Mouse (Mus musculus) gastrocnemius, postnatal 14 days (tissue): ENCODE measurements around the gene Il17a. TPM values are rescaled to one million over a fixed set of nuclear protein-coding genes. Genes with fewer than 3 reads are reported as not detected.
"Not testable (repeated sequence)": the region's sequence is repeated elsewhere in the genome, so short reads cannot be mapped to it uniquely, and the experiment has no call there.

Experiments
- DNase-seq: peaks from one replicate; pipeline ENCODE4 v3.0.0; 2021; ENCODE audit warnings: mixed read lengths
- intact Hi-C: fragments of 180-260 bp; cut with DNase I; formaldehyde crosslinking; loops from one replicate; pipeline ENCODE4 v1.15.1; 2025; ENCODE audit warnings: low total_unique reads
- long read RNA-seq, 2 experiments: library from polyadenylated mRNA; stranded (forward); transcript quantifications; one replicate each; pipeline ENCODE4 v2.0.0; 2021
- total RNA-seq, 2 experiments: library from RNA; stranded (reverse); gene quantifications; 2 replicates each; pipeline ENCODE4 v1.2.3; 2021

The Il17a gene
- total RNA-seq: not detected
- long read RNA-seq, experiment 1: 0 reads
- long read RNA-seq, experiment 2: 0 reads

DNA sequence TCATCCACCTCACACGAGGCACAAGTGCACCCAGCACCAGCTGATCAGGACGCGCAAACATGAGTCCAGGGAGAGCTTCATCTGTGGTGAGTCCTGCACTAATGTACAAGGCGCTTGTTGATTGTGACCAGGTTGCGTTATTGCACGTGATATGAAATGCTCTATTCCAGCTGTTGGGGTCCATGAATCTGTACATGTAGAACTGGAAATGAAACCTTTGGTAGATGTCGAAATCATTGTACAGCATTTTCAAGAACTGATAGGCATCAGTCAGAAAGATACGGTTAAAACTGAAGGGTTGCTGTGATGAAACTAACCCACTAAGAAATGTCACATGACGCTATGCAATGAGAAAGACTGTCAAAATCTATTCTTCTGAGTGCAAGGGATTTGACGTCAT lies at the start of gene Il17a:
TSS of gene Il17a (plus strand) at position 3 of the 400 bp plus-strand sequence.
- DNase-seq: no peak
- intact Hi-C loops: no loop called here

DNA sequence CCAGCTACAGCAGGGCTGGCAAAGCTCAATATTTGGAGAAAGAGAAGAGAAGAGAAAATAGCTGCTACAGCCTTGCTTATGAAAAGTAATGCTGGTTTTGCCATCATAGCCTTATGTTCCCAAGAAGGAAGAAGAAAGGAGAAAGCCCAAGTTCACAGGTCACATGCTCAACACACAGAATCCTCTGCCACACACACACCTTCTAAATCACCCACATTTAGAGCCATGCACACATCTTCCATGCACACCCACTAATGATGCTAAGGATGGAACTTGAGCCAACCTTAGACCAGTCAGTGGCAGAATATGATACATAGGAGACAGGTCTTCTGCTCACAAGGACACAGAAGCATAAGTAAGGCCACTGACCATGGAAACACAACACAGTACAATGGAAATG lies 47.9 kb upstream of the Il17a start:
- intact Hi-C loops: no loop called here
- no peak for DNase-seq

DNA sequence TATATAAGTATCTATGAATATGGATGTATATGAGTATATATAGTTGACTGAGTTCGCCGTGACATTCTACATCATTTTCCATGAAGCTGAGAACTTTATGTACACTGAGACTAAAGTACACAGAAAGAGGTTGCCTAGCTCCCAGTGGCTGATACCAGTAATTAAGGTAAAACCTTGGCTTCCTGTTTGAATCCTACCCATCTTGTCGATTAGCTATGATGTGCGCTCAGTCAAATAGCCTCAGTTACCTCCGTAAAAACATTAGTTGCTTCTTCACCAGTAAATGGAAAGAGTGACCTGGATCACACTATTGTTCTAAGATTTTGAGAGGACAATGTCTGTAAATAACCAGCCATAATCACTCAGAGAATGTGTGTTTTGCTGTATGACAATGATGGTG lies 47.3 kb upstream of the Il17a start:
- intact Hi-C loops: no loop called here
- no peak for DNase-seq

DNA sequence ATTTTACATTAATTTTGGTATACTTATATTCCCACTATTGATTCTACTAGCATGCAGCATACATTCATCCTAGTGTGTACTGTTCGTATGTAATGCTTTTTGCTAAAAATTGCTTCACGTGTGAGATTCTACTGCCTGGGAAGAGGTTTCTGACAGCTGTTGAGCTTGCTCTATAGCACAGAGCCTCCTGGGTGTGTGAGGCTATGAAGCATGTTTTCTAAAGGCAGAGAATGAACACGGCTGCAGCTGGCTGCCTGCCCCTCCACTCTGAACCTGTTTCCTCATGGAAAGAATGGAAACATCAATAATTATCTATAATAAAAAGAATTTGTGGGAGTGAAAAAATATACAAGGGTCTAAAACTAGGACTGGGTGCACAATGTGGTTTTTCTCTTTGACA lies 46.9 kb upstream of the Il17a start:
- DNase-seq: no peak
- intact Hi-C loops: no loop called here

DNA sequence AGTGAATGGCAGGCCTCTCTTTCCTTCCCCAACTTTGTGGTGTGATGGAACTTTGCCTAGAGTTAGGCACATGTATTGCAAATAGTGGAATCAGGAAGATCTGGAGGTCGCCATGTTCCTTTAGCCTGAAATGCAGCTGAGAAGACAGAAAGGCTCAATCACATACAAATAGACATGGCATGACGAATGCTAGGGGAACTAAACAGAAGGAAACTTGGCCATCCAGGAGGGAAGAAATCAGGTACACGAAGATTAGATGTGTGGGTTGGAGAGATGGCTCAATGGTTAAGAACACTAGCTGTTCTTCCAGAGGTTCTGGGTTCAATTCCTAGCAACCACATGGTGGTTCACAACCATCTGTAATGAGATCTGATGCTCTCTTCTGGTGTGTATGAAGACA lies 46.3 kb upstream of the Il17a start:
- intact Hi-C loops: no loop called here
- DNase-seq: no peak

DNA sequence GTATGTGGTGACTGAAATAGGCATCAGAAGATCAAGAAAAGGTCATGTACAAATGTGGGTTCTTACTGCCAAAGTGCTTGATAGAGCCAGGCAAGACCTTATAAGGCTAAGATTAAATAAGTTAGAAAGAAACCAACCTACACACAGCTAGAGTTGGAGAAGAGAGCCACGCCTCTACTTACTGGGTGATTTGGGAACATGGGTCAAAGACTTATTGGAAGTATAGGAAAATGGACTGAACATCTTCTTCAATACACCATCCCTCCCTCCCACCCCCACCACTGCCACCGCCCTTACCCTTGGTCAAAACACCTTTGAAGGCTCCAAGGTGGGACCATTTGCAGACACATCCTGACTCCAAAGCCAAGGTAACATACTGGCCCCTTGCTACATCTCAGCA lies 45.3 kb upstream of the Il17a start:
- intact Hi-C loops: no loop called here
- no peak for DNase-seq

DNA sequence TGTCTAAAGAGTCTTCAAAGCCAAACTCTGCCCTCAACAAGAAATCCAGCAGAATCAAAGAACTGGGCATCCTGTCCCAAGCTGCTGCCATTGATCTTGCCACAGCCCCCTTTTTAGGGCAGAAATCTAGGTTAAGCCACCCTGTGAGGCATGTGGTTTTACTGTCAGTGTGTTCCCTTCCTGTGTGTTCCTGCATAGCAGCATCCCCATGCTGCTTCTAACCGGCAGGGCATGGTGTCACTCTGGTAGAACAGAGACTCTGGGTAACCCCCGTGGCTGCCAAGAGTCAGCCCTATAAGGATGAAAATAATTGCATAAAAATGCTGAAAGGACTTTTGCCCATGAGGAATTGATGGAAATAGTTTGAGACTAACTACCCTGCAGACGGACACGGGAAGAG lies 44.8 kb upstream of the Il17a start:
- intact Hi-C loops: no loop called here

DNA sequence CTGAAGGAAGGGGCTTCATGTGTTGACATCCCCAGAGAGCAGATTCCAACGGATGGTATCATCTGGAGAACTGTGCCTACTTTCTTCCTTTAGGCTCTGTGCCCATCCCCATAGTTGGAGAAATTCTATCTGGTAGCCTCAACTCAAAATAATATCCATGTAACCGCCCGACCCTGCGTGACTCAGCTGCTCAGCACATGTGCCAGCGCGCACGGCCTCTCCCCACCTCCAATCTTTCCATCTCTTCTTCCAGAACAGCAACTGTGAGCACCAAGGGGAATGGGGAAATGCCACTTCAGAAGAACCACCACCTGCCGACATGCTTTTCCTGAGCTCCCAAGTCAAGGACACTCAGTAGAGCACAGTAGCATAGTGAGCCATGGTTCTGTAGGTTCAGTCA lies 39.4 kb upstream of the Il17a start:
- peak; percentile 7 for DNase-seq
- intact Hi-C loops: no loop called here

More for the DNA sequence above, 44.8 kb upstream of the Il17a start:
- no peak for DNase-seq

DNA sequence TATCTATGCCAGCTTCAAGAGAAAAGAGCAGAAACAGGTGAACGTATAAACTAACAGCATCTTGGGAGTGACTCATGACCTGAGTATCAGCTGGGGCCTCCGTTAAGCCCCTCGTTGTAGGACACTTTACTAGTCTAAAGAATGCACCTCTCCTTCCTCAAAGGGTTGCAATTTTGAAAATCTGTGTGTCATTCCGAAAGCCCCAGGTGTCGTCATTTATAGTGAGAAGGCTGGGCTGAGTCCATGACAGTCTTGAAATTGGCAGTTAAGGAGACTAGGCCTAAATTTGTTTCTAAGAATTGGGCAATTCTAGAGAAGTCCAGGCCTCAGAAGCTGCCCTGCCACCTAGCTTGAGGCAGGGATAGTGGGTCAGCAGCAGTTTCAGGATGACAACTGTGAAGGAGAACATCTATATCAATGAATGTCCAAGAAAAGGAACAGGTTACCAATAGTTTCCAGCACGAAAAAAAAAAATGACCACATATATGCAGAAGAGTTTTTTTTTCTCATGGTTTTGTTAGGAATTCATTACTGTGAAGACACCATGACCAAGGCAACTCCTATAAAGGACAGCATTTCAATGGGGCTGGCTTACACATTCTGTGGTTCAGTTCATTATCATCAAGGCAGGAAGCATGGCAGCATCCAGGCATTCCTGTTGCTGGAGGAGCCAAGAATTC lies 36.9 kb upstream of the Il17a start:
- no peak for DNase-seq
- intact Hi-C loops: no loop called here

DNA sequence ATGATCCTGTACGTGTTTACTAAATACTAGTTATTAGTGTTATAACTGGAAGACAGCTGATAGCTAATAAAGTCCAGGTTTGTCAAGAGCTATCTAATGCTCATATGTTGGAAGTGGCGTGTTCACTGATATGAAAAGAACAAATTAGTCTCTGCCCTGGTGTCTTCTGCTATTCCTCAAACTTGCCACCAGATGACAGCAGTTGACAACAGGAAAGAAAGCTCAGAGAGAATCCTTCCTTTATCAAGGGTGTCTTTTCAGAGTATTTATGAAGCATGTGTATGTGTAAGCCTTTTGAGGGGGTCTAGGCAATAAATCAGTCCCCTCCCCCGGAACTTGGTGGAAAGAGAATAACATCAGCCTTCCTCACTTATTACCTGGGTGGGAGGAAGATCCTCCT lies 30.7 kb upstream of the Il17a start:
- intact Hi-C loops: no loop called here
- no peak for DNase-seq

DNA sequence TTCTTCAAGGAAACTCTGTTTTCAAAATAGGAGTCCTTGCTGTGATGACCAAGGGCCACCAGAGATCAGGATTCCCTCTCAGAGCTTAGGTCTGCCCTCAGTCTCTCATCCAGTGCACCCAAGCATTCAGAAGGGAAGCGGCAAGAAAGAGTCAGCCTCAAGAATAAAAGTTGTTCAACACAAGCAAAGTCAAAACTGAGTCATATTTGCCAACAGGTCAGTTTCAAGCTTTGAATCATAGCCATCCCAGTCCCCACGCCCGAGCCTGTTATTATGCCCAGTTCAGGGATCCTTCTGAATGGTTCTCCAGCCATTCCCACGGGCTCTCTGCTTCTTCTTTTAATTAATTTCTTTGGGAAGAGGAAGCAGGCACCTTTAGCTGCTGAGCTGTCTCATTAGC lies 5.9 kb downstream of the Il17a start:
- no peak for DNase-seq
- intact Hi-C loops: loop anchor here (5.0 kb wide), 1 partner anchor 124 kb away; no protein-coding TSS in a partner anchor

DNA sequence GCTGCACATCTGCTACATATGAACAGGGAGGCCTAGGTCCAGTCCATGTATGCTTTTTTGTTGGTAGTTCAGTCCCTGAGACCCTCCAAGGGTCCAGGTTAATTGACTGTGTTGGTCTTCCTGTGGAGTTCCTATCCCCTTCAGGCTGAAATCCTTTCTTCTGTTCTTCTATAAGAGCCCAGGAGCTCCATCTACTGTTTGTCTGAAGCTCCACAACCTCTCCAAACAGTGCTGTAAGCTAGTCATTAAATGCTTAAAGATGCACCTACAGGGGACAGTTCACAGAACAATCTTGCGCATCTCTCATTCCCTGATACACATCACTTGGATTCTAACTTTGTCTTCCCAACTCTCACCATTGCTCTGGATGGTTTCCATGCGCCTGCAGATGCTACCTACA lies 7.8 kb downstream of the Il17a start:
- DNase-seq: no peak
- intact Hi-C loops: loop anchor here (5.0 kb wide), 1 partner anchor 126 kb away; no protein-coding TSS in a partner anchor

DNA sequence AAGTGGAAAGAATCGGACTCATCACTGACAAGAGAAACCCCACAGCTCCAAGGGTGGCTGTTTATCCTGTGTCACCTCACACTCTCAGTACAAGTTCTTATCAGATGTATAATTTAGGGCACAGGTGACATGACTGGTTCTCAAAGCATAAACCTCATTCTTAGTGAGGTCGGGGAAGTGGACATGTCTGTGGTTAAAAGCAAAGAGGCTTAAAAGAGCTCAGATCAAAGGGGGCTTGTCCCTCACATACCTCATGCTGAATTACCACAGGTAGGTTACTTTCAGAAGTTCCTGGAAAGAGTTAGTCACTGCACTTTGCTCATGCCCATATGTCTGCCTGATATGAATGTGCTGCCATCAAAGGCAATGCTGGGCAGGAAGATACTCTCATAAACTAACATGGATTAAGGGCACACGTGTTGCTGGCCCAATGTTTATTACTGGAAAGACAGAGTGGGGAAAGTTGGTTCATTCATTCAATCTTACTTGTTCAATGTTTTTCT lies 9.8 kb downstream of the Il17a start:
- intact Hi-C loops: no loop called here
- no peak for DNase-seq

DNA sequence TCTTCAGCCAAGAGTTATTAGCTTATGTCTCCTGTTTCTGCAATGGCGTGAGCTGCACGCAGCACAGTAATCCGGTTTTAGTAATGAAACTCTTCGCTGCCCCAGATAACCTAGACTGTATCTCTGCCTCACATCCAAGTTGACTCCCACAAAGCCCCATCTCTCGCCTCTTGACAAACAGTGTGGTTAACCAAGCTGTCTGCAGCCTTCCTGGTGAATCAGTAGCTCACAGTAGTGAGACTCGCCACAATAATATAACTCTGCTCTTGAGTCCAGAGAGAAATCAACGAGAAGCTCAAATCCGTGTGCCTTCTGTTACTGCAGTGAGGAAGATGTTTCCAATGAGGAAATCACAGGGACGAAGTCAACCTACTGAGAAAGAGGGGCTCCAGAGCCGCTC lies 23.7 kb downstream of the Il17a start:
- intact Hi-C loops: no loop called here
- no peak for DNase-seq

DNA sequence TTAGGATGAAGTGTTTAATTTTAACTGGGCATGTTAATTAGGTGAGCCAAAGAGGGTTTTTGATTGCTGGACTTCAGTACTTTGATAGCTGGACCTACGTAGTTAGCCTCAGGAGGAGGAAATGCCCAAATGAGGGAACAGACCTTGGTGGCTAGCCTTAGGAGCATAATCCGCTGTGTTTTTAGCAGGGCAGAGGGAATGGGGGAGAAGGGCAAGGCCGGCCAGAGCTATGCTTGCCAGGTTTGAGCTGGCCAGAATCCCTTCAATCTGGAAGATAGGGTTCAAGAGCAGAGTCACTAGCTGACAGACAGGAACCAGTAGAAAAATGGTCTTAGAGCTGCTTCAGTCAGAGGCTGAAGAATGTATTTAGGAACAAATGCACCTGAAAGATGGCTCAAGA lies 26.9 kb downstream of the Il17a start:
- no peak for DNase-seq
- intact Hi-C loops: no loop called here

DNA sequence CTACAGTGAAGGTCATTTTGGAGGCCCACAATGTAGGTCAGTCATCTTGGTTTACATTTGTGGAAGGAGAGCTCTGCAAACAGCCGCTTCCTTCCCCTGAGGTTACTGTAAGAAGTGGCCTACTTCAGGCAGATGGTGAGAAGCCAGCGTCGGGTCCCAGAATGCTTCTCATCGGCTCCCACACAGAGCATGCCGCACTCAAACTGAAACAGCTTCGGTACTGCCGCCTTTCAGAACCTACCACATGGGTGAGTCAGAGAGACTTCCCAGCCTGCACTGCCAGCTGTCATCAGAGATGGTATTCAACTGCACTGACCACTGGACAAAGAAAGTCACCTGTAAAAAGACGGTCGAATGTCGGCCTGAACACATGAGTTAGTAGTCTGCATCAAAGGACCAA lies 29.1 kb downstream of the Il17a start:
- intact Hi-C loops: no loop called here
- DNase-seq: no peak

DNA sequence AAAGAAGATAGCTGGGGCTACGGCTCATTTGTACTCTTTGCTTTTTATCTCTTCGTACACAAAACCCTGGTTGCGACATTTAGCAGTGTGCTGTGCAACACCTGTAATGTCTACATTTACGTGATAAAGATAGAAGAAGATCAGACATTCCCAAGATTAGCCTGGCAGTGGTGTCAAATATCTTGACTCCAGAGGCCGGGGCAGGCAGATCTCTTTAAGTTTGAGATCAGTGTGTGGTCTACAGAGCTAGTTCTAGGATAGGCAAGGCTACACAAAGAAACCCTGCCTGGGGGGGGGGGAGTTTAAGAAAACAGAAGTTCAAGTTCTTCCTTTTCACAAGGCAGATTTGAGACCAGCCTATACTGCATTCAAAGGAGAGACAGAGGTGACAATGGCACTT lies 29.6 kb downstream of the Il17a start:
- no peak for DNase-seq
- intact Hi-C loops: no loop called here

DNA sequence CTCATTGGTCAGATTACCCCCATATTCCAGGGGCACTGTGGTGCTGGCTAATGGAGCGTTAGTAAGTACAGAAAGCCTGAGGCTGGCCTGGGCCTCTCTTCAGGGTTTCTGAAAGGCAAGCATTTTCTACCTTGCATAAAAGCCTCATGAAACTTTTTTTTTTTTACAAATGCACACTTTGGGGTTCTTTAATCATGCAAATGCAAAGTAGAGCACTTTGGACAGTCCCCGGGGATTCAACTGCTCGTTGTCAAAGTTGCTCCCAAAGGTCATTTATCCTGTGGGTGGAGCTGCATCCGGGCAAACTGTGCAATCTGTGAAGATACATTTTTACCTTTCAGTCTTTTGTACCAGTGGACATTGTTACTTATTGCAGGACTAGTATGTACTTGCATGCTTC lies 30.7 kb downstream of the Il17a start:
- intact Hi-C loops: no loop called here
- no peak for DNase-seq

DNA sequence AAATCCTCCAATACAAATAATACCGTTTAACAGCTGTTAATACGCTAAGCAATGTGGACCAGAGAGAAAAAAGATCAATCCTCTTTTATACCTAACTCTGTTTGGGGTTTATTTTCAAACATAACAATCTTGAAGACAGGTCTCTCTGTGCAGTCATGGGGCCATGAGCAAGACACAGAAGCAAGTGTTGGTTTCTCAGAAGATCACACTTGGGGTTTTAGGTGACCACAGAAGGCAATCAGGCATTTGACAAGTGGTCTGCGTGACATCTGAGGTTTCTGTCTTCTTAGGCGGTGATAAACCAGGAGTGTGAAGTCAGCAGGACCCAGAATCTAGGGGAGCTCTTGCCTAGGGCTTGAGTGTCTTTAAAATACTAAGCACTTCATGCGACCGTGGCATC lies 35.8 kb downstream of the Il17a start:
- no peak for DNase-seq
- intact Hi-C loops: no loop called here

DNA sequence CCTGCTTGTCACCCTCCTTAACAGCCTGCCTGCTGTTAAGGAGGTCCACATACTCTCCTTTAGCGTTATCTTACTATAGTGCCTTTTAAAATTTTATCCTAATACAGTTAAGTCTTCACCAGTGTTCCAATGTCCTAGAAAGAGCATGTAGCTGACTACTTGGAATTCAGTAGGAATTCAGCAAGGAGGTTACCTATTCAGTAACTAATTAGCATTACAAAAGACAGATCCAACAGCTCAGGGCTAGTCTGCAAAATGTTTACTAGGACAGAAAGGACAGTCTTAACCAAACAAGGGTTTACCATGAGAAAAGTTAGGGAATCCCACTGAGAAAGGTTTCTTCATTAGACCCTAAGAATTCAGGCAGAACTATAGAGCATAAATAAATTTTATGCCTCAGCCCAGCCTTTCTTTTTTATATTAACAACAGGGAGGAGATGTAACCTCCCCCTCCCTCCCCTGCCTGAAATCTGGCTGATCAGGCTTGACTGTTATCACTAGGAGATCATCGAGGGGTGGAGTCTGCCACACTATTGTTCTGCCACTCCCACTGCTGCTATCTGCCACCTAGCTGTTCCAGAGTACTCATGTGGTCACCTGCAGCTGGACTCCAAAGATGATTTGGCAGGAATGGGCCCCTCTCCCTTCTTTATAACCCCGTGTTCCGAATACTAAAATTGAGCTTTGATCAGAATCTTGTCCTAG lies 43.5 kb downstream of the Il17a start:
- intact Hi-C loops: not testable (repeated sequence)

DNA sequence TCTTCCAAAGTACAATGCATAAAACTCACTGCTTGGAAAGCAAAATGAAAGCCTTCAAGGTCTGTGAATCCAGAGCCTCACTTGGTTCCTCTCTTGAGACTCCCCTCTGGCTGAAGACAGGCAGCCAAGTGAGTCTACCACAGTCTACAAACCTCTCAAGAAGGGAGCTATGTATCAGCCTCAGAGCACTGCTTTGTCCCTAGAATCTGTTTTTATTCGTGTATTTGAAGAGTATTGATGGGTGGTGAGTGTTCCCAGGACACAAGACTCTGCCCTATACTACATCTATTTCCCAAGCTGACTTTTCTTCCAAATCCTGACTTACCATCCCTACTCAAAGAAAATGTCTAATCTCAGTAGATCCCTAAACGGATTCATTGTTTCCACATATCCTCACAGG lies 47.7 kb downstream of the Il17a start:
- intact Hi-C loops: no loop called here
- no peak for DNase-seq

More for the DNA sequence above, 43.5 kb downstream of the Il17a start:
- not testable (repeated sequence) for DNase-seq
